Mouse (Mus musculus) G1E-ER4 (cell line): ENCODE results near the gene Klhdc4. TPM values are rescaled to one million over a fixed set of nuclear protein-coding genes. Genes with fewer than 3 reads are reported as not detected.

ENCODE experiments used
- GATA1 ChIP-seq: IDR thresholded peaks from one replicate; pipeline ENCODE4 v1.8.0; 2012; ENCODE audit warnings: low read length, inconsistent platforms
- polyA plus RNA-seq: library from polyadenylated mRNA; stranded (reverse); fragments of >175 nt; gene quantifications from 2 replicates; pipeline ENCODE4 v1.2.3, GENCODE M21; 2012

Klhdc4 gene
- 32.7 and 42.5 TPM in 2 replicates for polyA plus RNA-seq

DNA sequence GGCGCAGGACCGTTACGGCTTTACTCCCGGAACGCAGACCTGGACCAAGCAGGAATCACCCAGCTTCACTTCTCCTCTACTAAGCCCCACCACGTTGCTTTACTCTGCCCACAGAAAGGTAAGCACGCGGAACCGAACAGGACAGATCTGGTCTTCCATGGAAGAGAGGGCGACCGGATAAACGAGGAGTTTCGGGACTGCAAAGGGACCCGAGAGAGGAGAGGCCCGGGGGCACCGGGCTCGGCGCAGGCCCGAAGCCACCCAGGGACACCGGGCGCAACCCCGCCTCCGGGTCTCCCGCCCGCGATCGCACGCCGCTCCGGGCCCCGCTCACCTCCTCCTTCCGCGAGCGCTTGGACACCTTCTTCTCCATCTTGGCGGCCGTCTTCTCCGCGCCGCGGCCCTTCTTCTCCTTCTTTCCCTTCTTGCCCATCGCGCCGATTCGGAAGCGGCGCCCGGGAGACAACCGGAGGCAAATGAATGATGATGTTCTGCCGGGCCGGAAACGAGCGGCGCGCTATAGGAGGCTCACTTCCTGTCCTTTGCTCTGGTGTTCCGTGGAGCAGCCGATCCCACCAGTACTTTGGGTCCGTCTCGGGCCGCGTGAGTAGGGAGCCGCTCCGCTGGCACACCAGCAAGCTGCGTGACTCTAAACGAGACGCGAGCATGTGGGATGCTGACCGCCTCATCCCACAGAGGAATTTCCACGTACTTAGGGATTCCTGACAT, at the start of gene Klhdc4:
Gene Klhdc4, minus strand, starts transcription at position 522 of the 729 bp plus-strand sequence.
- TF ChIP-seq GATA1: no peak

GRCm38 (mm10) chr8:121877828-121878480, 48.6 kb upstream of the Klhdc4 start:
- no peak for TF ChIP-seq GATA1

- no peak for TF ChIP-seq GATA1
Observed at GRCm38 (mm10) chr8:121877212-121877611, 47.8 kb upstream of the Klhdc4 start.

DNA sequence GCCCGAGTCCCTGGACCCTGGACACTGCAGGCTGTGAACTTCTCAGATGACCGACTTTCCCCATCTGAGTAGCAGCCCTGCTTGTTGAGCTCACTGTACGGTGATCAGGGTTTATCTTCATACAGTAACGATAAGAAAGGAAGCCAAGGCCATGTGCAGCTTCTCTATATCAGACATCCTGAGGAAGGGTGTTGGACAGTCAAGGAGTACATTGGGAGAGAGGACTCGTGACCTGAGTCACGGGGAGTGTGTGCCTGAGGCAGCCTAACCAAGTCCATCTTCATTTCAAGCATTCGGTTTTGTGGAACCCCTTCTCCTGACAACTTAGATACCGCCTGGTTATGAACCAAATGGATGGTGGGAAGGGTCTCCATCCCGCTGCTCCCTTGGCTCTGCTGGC, 46.1 kb upstream of the Klhdc4 start:
- TF ChIP-seq GATA1: no peak

- TF ChIP-seq GATA1: no peak
Observed at GRCm38 (mm10) chr8:121875045-121875444, 45.7 kb upstream of the Klhdc4 start.

DNA sequence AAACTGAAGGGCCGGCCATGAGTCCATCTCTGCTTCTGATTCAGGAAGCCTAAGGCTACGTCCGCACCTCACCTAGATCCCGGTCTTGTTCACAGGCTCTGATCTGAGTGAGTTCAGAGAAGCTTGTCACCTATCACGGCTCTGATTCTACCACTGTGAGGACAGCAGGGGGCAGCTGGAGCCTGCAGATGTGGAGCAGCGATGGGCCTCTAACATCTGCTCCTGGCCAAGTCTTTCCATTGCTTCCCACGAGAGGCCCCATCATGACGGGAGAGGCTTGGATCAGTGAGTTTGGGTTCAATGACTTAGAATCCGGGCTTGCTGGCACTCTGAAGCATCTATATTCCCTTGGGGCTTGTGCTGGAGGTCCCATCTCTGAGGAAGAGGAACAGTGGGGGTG, 44.7 kb upstream of the Klhdc4 start:
- no peak for TF ChIP-seq GATA1

DNA sequence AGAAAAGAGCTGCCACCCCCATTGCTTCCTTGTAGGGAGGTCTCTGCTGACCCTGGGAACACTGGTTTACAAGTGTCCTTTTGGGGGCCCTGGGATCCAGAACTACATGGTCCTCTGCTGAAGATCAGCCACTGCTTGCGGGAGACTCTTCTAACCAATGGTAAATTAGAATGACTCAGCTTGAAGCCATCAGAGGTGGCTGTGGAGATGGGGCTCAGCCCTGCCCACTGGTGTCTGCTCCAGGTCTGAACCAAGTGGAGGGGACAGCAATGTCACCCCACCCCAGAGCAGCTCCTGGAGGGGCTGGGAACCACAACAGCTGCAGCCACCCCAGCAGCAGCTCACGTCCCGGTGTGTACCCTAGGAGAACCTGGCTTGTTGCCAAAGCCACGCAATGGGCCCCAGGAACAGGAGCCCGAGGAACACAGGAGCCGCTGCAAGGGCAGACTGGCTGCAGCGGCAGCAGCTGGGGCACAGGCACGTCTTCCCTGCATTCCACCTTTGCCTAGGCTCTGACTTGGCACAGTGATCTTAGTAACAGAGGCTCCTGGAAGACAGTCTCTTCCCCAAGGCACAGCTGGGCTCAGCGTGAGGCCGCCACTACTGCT, 42.6 kb upstream of the Klhdc4 start:
- TF ChIP-seq GATA1: no peak

DNA sequence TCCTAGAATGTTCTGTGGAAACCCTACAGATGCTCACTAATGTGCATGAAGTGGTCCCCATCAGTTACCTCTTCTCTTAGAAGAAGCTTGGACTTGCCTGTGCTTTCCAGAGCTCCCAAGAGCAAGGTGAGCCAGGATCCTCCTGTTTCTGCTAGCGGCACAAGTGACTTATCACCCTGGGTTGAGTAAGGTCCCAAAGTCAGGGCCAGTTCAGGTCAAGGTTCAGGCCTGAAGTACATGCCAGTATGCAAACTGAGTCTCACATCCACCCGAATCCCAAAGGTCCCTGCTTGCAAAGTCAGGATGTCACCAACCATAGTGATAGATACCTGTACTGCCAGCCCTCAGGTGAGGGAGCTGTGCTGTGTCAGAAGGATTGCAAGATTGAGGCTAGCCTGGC, 40.8 kb upstream of the Klhdc4 start:
- no peak for TF ChIP-seq GATA1

GRCm38 (mm10) chr8:121868896-121869295, 39.5 kb upstream of the Klhdc4 start:
- TF ChIP-seq GATA1: no peak

GRCm38 (mm10) chr8:121868196-121868595, 38.8 kb upstream of the Klhdc4 start:
- TF ChIP-seq GATA1: no peak

- no peak for TF ChIP-seq GATA1
Observed at GRCm38 (mm10) chr8:121865356-121865755, 36.0 kb upstream of the Klhdc4 start.

GRCm38 (mm10) chr8:121861806-121862548, 32.6 kb upstream of the Klhdc4 start:
- TF ChIP-seq GATA1: no peak

DNA sequence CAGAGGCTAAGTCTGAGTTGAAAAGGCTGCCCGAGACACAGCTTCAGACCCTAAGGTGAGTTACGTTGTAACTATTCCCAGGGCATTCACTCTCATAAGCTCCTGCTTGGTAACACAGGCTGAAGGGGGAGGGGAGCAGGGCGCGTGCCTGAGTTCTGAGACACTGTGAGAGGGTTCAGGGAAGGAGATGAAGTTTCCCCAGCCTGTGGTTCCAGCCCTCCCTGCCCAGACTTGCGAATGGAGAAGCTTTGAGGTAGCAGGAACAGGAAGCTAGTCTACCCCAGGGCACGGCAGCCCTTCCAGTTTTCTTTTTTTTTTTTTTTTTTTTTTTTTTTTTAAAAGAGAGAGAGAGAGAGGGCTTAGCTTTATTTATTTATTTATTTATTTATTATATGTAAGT, 31.9 kb upstream of the Klhdc4 start:
- no peak for TF ChIP-seq GATA1

DNA sequence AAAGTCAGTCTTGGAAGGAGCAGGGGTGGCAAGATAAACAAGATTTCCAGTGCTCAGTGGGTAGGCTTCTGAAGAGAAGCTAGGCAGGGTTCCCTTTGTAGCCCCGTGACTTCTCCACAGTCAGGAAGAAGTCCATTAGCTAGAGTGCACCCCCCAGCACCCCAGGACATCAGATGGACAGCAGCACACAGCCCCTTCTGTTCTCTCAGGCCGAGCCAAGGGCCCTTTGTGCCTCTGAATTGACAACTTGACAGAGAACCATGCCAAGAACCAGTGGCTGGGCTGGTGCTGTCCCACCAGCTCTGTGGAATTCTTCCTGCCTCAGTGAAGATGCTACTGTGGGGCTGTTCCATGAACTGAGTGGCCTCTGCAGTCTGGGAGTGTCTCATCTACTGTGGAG, 28.4 kb upstream of the Klhdc4 start:
- no peak for TF ChIP-seq GATA1

GRCm38 (mm10) chr8:121857331-121857730, 28.0 kb upstream of the Klhdc4 start:
- no peak for TF ChIP-seq GATA1
